ENCODE assay signal across 12 mouse cellular contexts in genomic region chr11:101867513-101868052, GRCm38 (mm10). TPM values are rescaled to one million over a fixed set of nuclear protein-coding genes. Genes with fewer than 3 reads are reported as not detected.
DNase-seq lines count a peak whose midpoint lies in the region; ATAC-seq and TF ChIP-seq lines count a peak whose summit lies in the region.
"Had no signal": no experiment of that assay in that cellular context is flagged by ENCODE, and none has a peak within 500 bp of the region (broad histone marks: within the 10 kb centered on the region; RNA-seq: fewer than 3 reads in every experiment).

No protein-coding gene starts in this region.

- no peaks in the 10 kb centered on the region for H3K36me3 ChIP-seq in liver, embryonic 11.5 days (ENCODE audit: control insufficient read depth, insufficient read depth, low read length)
- no peaks in the 10 kb centered on the region for H3K36me3 ChIP-seq in liver, postnatal 0 days (replicated peaks; ENCODE audit: insufficient read depth, low read length)
- H3K36me3 ChIP-seq in limb, embryonic 15.5 days = no peaks in the 10 kb centered on the region
- H3K36me3 ChIP-seq: forebrain, embryonic 12.5 days had no signal

- peaks cover 2% of the 10 kb centered on the region; the same call in 1 of the 2 replicates for H3K4me1 ChIP-seq in liver, embryonic 11.5 days (replicated peaks; ENCODE audit: control insufficient read depth, insufficient read depth, low read length)
- H3K4me1 ChIP-seq in liver, postnatal 0 days (ENCODE audit: insufficient read depth) = 0 out of 2 replicates have a peak, but pooled peaks cover 3% of the 10 kb centered on the region
- H3K4me1 ChIP-seq in limb, embryonic 15.5 days = peaks cover 26% of the 10 kb centered on the region

- no peaks in the 10 kb centered on the region for H3K9me3 ChIP-seq in liver, embryonic 11.5 days (ENCODE audit: control insufficient read depth, low read length)
- no peaks in the 10 kb centered on the region for H3K9me3 ChIP-seq in liver, postnatal 0 days (ENCODE audit: low read length)
- no peaks in the 10 kb centered on the region for H3K9me3 ChIP-seq in limb, embryonic 15.5 days
- H3K9me3 ChIP-seq: forebrain, embryonic 12.5 days had no signal

- no peak overlapping the region for H3K9ac ChIP-seq in liver, embryonic 11.5 days (ENCODE audit: low read depth, low read length)
- no peak overlapping the region for H3K9ac ChIP-seq in liver, postnatal 0 days (replicated peaks)
- no peak overlapping the region for H3K9ac ChIP-seq in limb, embryonic 15.5 days
- H3K9ac ChIP-seq: forebrain, embryonic 12.5 days had no signal

- 0 out of 2 replicates have a peak, but pooled peaks cover 5% of the 10 kb centered on the region for H3K27me3 ChIP-seq in liver, embryonic 11.5 days (replicated peaks; ENCODE audit: control insufficient read depth, insufficient read depth, low read length)
- H3K27me3 ChIP-seq in liver, postnatal 0 days (ENCODE audit: insufficient read depth, low read length) = no peaks in the 10 kb centered on the region
- H3K27me3 ChIP-seq in limb, embryonic 15.5 days = no peaks in the 10 kb centered on the region
- H3K27me3 ChIP-seq: forebrain, embryonic 12.5 days had no signal

- no peak for ATAC-seq in liver, embryonic 11.5 days (replicated peaks; ENCODE audit: low FRiP score)
- no peak for ATAC-seq in liver, postnatal 0 days
- no peak for ATAC-seq in limb, embryonic 15.5 days (ENCODE audit: insufficient number of reproducible peaks, low FRiP score, low TSS enrichment, low read depth)
- ATAC-seq in cerebellum, adult (ENCODE audit: insufficient number of reproducible peaks, low FRiP score, low TSS enrichment) = no peak

- TF ChIP-seq CTCF in liver, postnatal 0 days (IDR thresholded peaks at IDR 0.05; ENCODE audit: low read depth) = no peak

- peak; percentile 29 to 55 for DNase-seq in adrenal gland, adult (ENCODE audit: inconsistent age in 2 of 2, low spot score in 1 of 2)
- DNase-seq in adrenal gland, postnatal 25 days = no peak
- no peak for DNase-seq in liver, embryonic 11.5 days (ENCODE audit: low spot score)
- no peak for DNase-seq in liver, postnatal 0 days
- DNase-seq in forelimb bud, embryonic 11.5 days (ENCODE audit: low read depth, low spot score) = peak; percentile 16
- DNase-seq in urinary bladder, postnatal 4 days (ENCODE audit: low spot score in 2 of 2) = no peak
- DNase-seq: cerebellum, postnatal 14 days; gastrocnemius, postnatal 25 days had no signal

- H3K27ac ChIP-seq in liver, embryonic 11.5 days (ENCODE audit: low read depth, low read length) = peak overlapping the region; percentile 26; the same call in 1 of the 2 replicates
- H3K27ac ChIP-seq in liver, postnatal 0 days (ENCODE audit: low read depth) = no peak overlapping the region
- H3K27ac ChIP-seq in limb, embryonic 15.5 days = peak overlapping the region; percentile 34; the same call in 1 of the 2 replicates
- H3K27ac ChIP-seq: forebrain, embryonic 12.5 days; layer of hippocampus, adult 2 months had no signal

- H3K4me2 ChIP-seq in liver, embryonic 11.5 days = no peak overlapping the region
- H3K4me2 ChIP-seq in liver, postnatal 0 days (ENCODE audit: low read depth, low read length) = no peak overlapping the region
- H3K4me2 ChIP-seq in limb, embryonic 15.5 days = no peak overlapping the region
- H3K4me2 ChIP-seq: forebrain, embryonic 12.5 days had no signal

- TF ChIP-seq EP300 in liver, postnatal 0 days (IDR thresholded peaks at IDR 0.05; ENCODE audit: low read depth) = no peak

- 54% methylated on average over 12 of the region's 12 CpGs for WGBS in liver, embryonic 11.5 days
- 75% methylated on average over 12 of the region's 12 CpGs for WGBS in liver, postnatal 0 days (ENCODE audit: insufficient replicate concordance)
- WGBS in limb, embryonic 15.5 days = 30% methylated on average over 12 of the region's 12 CpGs

- no peak overlapping the region for H3K4me3 ChIP-seq in liver, embryonic 11.5 days (ENCODE audit: low read depth, low read length)
- H3K4me3 ChIP-seq in liver, postnatal 0 days (ENCODE audit: low read depth, low read length) = no peak overlapping the region
- no peak overlapping the region for H3K4me3 ChIP-seq in limb, embryonic 15.5 days
- H3K4me3 ChIP-seq: forebrain, embryonic 12.5 days; layer of hippocampus, adult 2 months had no signal

RNA-seq across cellular contexts. Expression of gene Meox1, which starts 26.6 kb away (rescaled TPM):
- 4.5 and 5.0 TPM in 2 replicates for total RNA-seq in adrenal gland, postnatal 25 days (2021)
- 2.8 and 3.6 TPM in 2 replicates for polyA plus RNA-seq in liver, embryonic 11.5 days (2014; fragmentation: Nextera tagmentation; extraction: Ambion mirVana)
- polyA plus RNA-seq in liver, postnatal 0 days (2015; fragmentation: Nextera tagmentation; extraction: Ambion mirVana) = 0.05 and 0.11 TPM in 2 replicates
- polyA plus RNA-seq in limb, embryonic 15.5 days (2015; fragmentation: Nextera tagmentation; extraction: Ambion mirVana) = 15.8 and 18.6 TPM in 2 replicates

Comparison
In these comparisons a context has a peak if more than half of its experiments do, and no peak if none do; other contexts are left out.
1. DNase-seq: peak in adrenal gland, adult (2 of 2) and forelimb bud, embryonic 11.5 days (single experiment); none in adrenal gland, postnatal 25 days (single experiment), liver, embryonic 11.5 days (single experiment), liver, postnatal 0 days (single experiment) and urinary bladder, postnatal 4 days (0 of 2).